Mouse (Mus musculus): ENCODE data around the gene Ttc28.
"Not testable (repeated sequence)": the region's sequence is repeated elsewhere in the genome, so short reads cannot be mapped to it uniquely, and the experiment has no call there.

The Ttc28 gene

GRCm38 (mm10) chr5:110879584-110880374 lies at the start of gene Ttc28:
Gene Ttc28, plus strand, starts transcription at chr5:110879803.
- DNase-seq (ENCODE audit: low spot score) = peak; percentile 89

DNA sequence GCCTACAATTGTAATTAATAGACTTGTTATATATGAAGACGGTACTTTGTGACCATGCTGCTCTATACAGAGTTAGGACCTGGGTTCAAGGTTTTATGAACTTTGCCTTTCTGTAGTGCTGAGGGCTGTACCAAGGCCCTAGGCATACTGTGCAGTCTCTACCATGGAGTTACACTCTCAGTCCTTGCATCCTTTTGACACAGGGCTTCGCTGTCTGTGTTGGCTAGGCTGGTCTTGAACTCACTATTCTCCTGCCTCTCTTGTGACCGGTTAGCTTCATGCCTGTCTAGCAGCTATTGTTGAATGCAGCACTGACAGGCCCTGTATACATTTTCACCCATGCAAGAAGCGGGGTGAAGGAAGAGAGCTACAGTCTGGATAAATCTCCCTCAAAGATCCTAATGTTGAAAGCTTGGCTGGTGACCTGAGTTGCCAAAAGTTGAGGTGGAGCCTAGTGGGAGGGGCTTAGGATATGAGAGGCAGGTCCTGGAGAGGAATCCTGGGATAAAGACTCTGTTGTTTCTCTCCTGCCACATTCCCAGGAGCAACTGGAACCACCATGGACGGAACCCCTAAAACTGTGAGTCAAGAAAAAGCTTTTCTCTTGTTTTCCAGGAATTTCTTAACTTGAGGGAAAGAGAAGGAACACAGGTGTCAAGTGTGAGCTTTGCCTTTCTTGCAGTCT lies 48.4 kb upstream of the Ttc28 start:
- DNase-seq (ENCODE audit: low spot score) = no peak

DNA sequence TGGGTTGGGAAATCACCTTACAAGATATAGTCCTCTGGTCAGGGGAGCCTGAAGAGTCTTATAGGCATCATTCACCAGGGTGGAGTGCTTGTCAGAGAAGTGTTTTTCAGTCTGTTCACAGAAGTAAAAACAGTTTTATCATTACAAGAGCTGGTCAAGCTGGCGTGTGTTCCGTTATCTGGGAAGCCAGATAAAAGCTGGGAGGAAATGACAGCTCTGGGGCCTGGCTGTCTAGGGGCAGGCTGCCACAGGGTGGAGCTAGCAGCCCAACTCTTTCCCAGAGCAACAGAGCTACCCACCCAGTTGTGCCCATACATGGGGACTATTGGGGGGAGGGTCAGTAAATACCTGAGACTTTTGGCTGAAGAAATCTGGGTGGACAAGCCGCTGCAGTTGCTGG lies 43.6 kb upstream of the Ttc28 start:
- peak; percentile 62 for DNase-seq (ENCODE audit: low spot score)

GRCm38 (mm10) chr5:110838016-110838415 lies 41.6 kb upstream of the Ttc28 start:
- not testable (repeated sequence) for DNase-seq (ENCODE audit: low spot score)

GRCm38 (mm10) chr5:110839038-110839677 lies 40.4 kb upstream of the Ttc28 start:
- peak; percentile 23 for DNase-seq (ENCODE audit: low spot score)

DNA sequence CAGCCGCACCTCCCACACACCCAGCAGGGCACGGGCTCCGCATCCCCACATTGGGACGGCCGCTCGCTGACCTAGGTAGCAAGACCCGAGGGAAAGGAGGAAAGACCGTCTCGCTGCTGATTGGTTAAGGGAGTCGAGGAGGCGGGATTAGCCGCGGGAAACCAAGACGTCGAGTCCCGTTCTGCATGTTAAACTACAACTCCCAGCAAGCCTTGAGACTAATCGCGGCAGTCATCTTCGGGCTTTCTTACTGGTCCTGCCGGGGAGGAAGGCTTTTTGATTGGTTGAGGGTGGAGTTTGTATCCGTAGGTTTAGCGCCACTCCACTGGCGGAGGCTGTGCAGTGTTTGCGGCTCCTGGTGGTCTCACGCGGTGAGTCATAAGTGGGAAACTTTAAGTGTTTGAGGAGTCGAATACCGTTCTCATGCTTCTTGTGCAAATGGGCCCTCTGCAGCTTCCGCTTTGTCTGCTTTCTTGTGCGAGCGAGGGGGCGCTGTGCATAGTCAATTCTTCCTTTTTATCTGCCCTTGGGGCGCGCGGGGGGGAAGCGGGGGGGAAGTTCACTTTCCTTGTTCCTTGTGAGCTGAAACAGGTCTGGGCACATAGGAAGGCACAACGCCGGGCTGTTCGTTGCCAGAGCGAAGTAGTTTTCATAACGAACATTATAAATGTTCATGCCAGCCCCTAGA lies 39.8 kb upstream of the Ttc28 start, which contains the start of the genes Hscb and Chek2:
TSS of gene Hscb (minus strand) at position 100 of the 688 bp plus-strand sequence.
TSS of gene Chek2 (plus strand) at position 302 of the 688 bp plus-strand sequence.
- peak; percentile 100 for DNase-seq (ENCODE audit: low spot score)

GRCm38 (mm10) chr5:110840465-110840864 lies 39.1 kb upstream of the Ttc28 start:
- DNase-seq (ENCODE audit: low spot score) = peak; percentile 74

DNA sequence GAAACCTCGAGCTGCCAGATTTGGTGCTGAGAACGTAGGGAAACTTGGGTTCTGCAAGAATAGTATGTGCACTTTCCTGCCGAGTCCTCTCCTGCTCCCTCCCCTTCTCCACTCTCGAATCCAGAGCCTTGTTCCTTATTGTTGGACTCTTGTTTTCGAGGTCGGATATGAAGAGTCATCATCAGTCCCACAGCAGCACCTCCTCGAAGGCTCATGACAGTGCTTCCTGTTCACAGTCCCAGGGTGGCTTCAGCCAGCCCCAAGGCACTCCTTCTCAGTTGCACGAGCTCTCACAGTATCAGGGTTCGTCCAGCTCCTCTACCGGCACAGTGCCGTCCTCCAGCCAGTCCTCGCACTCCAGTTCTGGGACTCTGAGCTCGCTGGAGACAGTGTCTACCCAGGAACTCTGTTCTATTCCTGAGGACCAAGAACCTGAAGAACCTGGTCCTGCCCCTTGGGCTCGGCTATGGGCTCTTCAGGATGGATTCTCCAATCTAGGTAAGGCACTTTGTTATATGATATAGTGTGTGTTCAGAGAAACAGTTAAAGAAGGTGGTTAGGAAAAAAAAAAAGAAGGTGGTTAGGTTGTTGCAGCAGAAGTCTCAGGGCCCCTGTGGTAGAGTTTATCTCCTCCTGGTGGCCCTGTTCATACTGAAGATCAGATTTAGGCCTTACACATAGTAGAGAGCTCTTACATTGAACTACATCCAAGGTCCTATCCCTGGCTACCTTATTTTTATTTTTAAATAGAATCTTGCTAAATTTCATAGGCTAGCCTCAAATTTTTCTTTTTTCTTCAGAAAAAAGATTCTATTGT lies 38.3 kb upstream of the Ttc28 start:
- DNase-seq (ENCODE audit: low spot score) = no peak

DNA sequence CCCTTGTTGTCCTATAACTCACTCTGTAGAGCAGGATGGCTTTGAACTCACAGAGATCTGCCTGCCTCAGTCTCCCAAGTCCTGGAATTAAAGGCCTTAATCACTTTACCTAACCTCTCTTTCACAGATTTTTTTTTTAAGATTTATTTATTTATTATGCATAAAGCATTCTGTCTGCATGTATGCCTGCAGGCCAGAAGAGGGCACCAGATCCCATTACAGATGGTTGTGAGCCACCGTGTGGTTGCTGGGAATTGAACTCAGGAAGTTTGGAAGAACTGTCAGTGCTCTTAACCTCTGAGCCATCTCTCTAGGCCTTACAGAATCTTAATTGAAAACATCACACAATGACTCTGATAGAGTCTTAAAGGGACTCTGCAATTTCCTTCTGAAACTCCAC lies 26.6 kb upstream of the Ttc28 start:
- DNase-seq (ENCODE audit: low spot score) = no peak

- DNase-seq (ENCODE audit: low spot score) = peak; percentile 23
Measured at GRCm38 (mm10) chr5:110857091-110857490, 22.5 kb upstream of the Ttc28 start.

DNA sequence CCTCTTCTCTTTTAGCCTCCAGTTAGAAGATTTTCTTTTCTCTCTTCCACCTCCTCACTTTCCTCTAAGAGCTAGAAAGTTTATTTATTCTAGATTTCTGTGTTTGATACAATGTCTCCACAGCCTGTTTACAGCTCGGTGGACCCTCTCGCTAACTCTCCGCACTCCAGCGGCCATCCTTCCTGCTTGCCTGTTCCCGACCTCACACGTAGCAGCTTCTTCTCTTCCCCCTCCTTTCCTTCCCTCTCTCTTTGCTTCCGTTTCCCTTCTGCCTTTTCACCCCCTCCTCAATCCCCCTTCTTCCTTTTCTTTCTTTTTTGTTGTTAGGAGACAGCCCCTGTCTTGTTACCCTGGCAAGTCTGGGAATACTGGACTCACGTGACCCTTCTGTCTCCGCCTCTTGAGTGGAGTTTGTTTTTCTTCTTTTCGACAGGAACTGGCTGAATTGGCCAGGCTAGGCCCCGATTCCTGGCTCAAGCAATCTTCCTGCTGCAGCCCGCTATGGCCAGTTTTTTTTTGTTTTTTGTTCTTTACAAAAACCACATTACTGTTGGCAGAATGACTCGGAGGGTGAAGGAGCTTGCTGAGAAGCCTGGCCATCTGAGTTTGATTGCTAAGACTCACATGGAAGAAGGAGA lies 20.5 kb upstream of the Ttc28 start:
- DNase-seq (ENCODE audit: low spot score) = peak; percentile 43

- DNase-seq (ENCODE audit: low spot score) = no peak
Measured at GRCm38 (mm10) chr5:110860445-110860844, 19.2 kb upstream of the Ttc28 start.

GRCm38 (mm10) chr5:110868460-110868859 lies 11.1 kb upstream of the Ttc28 start:
- no peak for DNase-seq (ENCODE audit: low spot score)

- DNase-seq (ENCODE audit: low spot score) = peak; percentile 25
Measured at GRCm38 (mm10) chr5:110869242-110869669, 10.3 kb upstream of the Ttc28 start.

DNA sequence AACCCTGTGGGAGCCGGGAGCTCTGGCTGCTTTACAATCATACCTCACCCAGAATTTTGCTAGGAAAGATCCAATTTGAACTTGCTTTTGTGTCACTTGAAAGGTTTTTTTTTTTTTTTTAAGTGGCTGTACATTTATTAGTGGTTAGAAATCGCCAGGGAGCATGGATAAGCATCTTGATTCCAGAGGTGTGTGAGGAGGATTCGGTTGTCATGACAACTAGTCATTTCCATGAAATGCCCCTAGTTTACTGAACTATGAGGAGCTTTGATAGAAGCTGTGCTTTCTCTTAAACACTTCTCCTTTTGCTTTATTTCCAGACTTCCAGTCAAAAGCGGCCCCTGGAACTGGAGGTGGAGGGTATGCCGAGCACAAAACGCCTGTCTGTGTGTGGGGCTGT lies 6.4 kb upstream of the Ttc28 start:
- DNase-seq (ENCODE audit: low spot score) = no peak

DNA sequence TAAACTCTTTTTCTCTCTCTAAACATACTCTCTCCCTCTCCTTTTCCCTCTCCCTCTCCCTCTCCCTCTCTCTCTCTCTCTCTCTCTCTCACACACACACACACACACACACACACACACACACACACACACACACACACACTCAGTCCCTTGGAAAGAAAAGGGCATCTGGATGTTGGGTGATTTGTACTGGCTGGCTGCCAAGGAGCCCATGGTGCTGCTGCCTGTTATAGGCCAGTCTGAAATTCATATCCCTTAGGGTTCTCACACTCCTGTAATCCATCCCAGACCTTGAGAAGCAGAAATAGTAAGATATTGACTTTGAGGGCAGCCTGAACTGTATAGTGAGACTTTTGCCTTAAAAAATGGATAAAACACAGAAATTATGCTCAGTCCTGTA lies 4.9 kb upstream of the Ttc28 start:
- no peak for DNase-seq (ENCODE audit: low spot score)

DNA sequence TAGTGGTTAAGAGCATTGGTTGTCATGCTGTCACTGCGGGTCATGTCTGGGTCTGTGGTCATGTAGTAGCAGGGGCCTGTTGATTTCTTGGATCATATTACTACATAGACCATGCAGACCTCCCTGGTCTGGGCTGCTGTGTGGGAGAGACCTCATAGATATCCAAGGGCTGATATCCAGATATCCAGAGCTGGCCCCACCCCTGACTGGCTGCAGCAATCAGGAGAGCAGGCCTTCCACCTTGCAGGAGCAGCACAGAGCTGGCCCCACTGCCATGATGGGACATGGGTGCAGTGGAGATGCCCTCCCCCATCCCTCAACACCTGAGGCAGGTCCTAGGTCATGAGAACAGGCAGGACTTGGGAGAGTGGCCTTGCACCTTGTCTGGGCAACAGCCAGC lies 4.3 kb upstream of the Ttc28 start:
- DNase-seq (ENCODE audit: low spot score) = no peak

- DNase-seq (ENCODE audit: low spot score) = no peak
Measured at GRCm38 (mm10) chr5:110877666-110878505, 1.7 kb upstream of the Ttc28 start.

DNA sequence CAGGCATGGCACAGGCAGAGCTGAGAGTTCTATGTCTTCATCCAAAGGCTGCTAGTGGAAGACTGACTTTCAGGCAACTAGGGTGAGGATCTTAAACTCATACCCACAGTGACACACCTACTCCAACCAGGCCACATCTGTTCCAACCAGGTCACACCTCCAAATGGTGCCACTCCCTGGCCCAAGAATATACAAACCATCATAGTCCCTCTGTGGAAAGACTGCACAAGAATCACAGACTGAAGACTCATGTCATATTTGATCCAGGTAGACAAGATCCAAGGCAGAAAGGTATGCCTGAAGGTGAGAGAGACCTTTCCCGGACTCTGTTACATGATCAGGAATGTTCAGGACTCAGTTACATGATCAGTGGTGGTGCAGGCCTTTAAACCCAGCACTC lies 1.1 kb upstream of the Ttc28 start:
- not testable (repeated sequence) for DNase-seq (ENCODE audit: low spot score)

GRCm38 (mm10) chr5:110879042-110879441 lies 561 bp upstream of the Ttc28 start:
- no peak for DNase-seq (ENCODE audit: low spot score)
